Mouse (Mus musculus) hindbrain, embryonic 10.5 days (tissue): ENCODE data around the gene Aldh3b1. TPM values are rescaled to one million over a fixed set of nuclear protein-coding genes. Genes with fewer than 3 reads are reported as not detected.

Experiments
- DNase-seq: peaks from one replicate; pipeline ENCODE4 v3.0.0-alpha.2; 2017; ENCODE audit warnings: low spot score
- H3K27ac ChIP-seq: fragments of 300-500 bp; sonication (generic); 2 replicates; pipeline ENCODE4 v1.5.1; 2016; ENCODE audit warnings: mild to moderate bottlenecking, moderate library complexity
- H3K27me3 ChIP-seq: fragments of 300-500 bp; sonication (generic); 2 replicates; pipeline ENCODE4 v1.6.1; 2016; ENCODE audit warnings: mild to moderate bottlenecking; ENCODE audit not compliant: poor library complexity, insufficient read depth, severe bottlenecking
- H3K36me3 ChIP-seq: fragments of 300-500 bp; sonication (generic); 2 replicates; pipeline ENCODE4 v1.6.1; 2016; ENCODE audit warnings: mild to moderate bottlenecking, moderate library complexity
- H3K4me1 ChIP-seq: fragments of 300-500 bp; sonication (generic); replicated peaks from 2 replicates; pipeline ENCODE4 v1.6.1; 2016; ENCODE audit warnings: mild to moderate bottlenecking
- H3K4me3 ChIP-seq: fragments of 300-500 bp; sonication (generic); 2 replicates; pipeline ENCODE4 v1.5.1; 2016; ENCODE audit warnings: mild to moderate bottlenecking, moderate library complexity
- H3K9me3 ChIP-seq: fragments of 300-500 bp; sonication (generic); 2 replicates; pipeline ENCODE4 v1.6.1; 2016; ENCODE audit warnings: mild to moderate bottlenecking, moderate library complexity
- WGBS: fragments of 180-500 bp; shearing (Covaris S2); methylation state at CpG from one replicate; pipeline ENCODE4 v1.1.7; 2016; 5-methylcytosine and 5-hydroxymethylcytosine counted together
- polyA plus RNA-seq: library from polyadenylated mRNA; unstranded; fragments of >200 nt; fragmentation: Nextera tagmentation; extraction: Ambion mirVana; gene quantifications from 2 replicates; pipeline ENCODE4 v1.2.1, GENCODE M21; 2016

Aldh3b1 gene
- polyA plus RNA-seq, 1 experiment from 2014 or later = 0.71 TPM

DNA sequence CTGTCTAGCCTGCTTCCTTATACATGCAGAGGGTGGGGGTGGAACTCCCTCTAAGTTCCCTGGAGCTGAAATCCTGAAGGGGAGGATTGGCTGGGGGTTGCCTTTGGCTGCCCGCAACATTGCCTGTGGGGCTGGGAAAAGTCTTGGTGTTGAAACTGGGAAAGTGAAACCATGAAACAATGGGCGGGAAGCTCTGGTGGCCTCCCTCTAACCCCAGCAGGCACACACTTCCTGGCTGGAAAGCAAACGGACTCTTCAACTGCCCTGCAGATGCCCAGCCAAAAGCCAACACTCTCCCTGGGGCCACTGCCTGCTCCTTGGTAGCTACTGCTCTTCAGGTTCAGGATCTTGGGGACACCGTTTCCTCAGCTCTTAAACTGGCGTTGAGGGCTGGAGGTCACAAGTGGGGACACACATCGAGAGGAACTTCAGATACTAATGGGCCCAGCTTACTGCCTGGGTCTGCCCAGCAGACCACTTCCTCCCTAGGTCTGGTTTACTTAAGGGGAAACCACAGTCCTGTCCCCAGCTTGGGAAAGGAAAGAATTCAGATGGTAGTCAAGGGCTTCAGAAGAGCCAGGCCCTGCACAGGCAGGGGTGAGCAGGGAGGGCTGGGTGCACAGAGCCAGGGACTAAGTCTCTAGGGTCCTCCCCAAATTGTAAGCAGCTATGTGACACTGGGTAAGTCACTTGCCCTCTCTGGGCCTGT is 24.2 kb downstream of the Aldh3b1 start:
- H3K9me3 ChIP-seq = no peaks in the 10 kb centered on the region
- peaks cover 9% of the 10 kb centered on the region; the same call in 1 of the 2 replicates for H3K27me3 ChIP-seq
- peaks cover 47% of the 10 kb centered on the region for H3K4me1 ChIP-seq
- peak overlapping the region; percentile 73 for H3K27ac ChIP-seq
- 48% methylated on average over 6 of the region's 6 CpGs for WGBS
- peaks cover 48% of the 10 kb centered on the region for H3K36me3 ChIP-seq
- peak overlapping the region; percentile 53 for H3K4me3 ChIP-seq
- DNase-seq = peak; percentile 34

DNA sequence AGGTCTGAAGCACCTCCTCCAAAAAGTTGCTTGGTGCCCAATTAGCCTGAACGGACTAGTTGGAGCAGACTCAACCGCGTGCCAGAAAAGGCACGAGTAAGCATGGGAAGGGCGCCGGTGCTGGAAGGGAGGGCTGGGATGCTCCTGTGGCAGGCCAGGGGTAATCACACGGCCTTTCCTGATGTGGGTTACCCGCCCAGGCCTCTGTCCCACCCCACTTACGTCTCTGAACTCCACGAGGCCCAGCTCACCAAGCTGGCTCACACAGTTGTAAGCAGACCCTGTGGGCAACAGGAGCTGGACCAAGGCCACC is 25.3 kb downstream of the Aldh3b1 start:
- Histone ChIP-seq H3K27me3 (peaks cover 9% of the 10 kb centered on the region; the same call in 1 of the 2 replicates), H3K9me3 (no peaks in the 10 kb centered on the region), H3K4me3 (no peak overlapping the region), H3K36me3 (peaks cover 37% of the 10 kb centered on the region), H3K27ac (0 out of 2 replicates have a peak overlapping the region, but pooled peaks have one; percentile 18), H3K4me1 (peaks cover 47% of the 10 kb centered on the region)
- WGBS = 64% methylated on average over 10 of the region's 10 CpGs
- no peak for DNase-seq

- 62% methylated on average over 25 of the region's 25 CpGs for WGBS
- H3K36me3 ChIP-seq = peaks cover 32% of the 10 kb centered on the region
- peak overlapping the region; percentile 18; the same call in 1 of the 2 replicates for H3K27ac ChIP-seq
- H3K27me3 ChIP-seq = peaks cover 9% of the 10 kb centered on the region; the same call in 1 of the 2 replicates
- H3K4me3 ChIP-seq = no peak overlapping the region
- no peaks in the 10 kb centered on the region for H3K9me3 ChIP-seq
- H3K4me1 ChIP-seq = peaks cover 47% of the 10 kb centered on the region
- no peak for DNase-seq
Observed at GRCm38 (mm10) chr19:3903648-3904362, 25.8 kb downstream of the Aldh3b1 start.

GRCm38 (mm10) chr19:3902966-3903365 is 26.6 kb downstream of the Aldh3b1 start:
- DNase-seq = no peak
- 0 out of 2 replicates have a peak overlapping the region, but pooled peaks have one; percentile 3 for H3K27ac ChIP-seq
- H3K27me3 ChIP-seq = peaks cover 9% of the 10 kb centered on the region; the same call in 1 of the 2 replicates
- no peaks in the 10 kb centered on the region for H3K9me3 ChIP-seq
- H3K4me1 ChIP-seq = peaks cover 47% of the 10 kb centered on the region
- no peak overlapping the region for H3K4me3 ChIP-seq
- 82% methylated on average over 12 of the region's 12 CpGs for WGBS
- peaks cover 24% of the 10 kb centered on the region for H3K36me3 ChIP-seq

DNA sequence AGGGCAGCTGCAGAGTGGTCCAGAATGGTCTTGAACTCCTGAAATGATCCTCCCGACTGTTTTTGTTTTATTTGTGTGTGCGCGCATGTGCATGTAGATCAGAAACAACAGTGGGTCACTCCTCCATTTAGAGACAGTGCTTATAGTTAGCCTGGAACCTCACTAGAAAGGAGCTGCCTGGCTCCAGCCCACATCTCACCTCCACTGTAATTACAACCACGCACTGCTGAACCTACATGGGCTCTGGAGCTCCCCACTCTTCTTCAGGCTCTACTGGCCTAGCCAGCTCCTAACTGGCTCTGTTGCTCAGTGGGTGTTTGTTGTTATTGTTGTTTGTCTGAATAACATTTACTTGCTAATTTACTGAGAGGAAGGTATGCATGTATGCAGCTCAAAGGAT is 30.0 kb downstream of the Aldh3b1 start:
- Histone ChIP-seq H3K9me3 (no peaks in the 10 kb centered on the region), H3K4me3 (no peak overlapping the region), H3K27ac (no peak overlapping the region), H3K36me3 (peaks cover 54% of the 10 kb centered on the region), H3K4me1 (peaks cover 39% of the 10 kb centered on the region), H3K27me3 (no peaks in the 10 kb centered on the region)
- 94% methylated on average over 4 of the region's 4 CpGs for WGBS
- no peak for DNase-seq

GRCm38 (mm10) chr19:3898952-3899351 is 30.7 kb downstream of the Aldh3b1 start:
- Histone ChIP-seq H3K27me3 (no peaks in the 10 kb centered on the region), H3K4me1 (peaks cover 41% of the 10 kb centered on the region), H3K9me3 (no peaks in the 10 kb centered on the region), H3K27ac (no peak overlapping the region), H3K4me3 (no peak overlapping the region), H3K36me3 (peaks cover 61% of the 10 kb centered on the region)
- WGBS = 87% methylated on average over 7 of the region's 7 CpGs
- no peak for DNase-seq

- WGBS = 88% methylated on average over 5 of the region's 5 CpGs
- H3K27me3 ChIP-seq = no peaks in the 10 kb centered on the region
- DNase-seq = no peak
- H3K4me1 ChIP-seq = peaks cover 28% of the 10 kb centered on the region
- H3K36me3 ChIP-seq = peaks cover 65% of the 10 kb centered on the region
- H3K4me3 ChIP-seq = no peak overlapping the region
- H3K9me3 ChIP-seq = no peaks in the 10 kb centered on the region
- no peak overlapping the region for H3K27ac ChIP-seq
Observed at GRCm38 (mm10) chr19:3897557-3897956, 32.1 kb downstream of the Aldh3b1 start.

DNA sequence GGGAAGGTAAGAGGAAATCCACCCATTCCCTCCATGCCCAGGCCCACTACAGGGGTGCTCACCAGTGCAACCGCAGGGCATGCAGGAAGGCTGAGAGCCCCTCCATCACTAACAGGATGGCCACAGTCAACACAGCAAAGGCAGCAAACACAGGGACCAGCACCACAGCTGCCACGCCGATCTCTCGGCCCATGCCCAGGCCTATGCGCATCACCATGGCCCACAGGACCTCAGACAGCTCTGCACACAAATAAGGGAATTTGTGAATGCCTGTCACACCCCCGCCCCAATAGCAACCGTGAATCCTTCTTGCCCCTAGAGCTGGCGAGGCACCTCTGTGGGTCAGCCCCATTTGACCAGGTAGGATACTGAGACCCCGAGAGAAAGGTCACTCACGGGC is 33.4 kb downstream of the Aldh3b1 start:
- Histone ChIP-seq H3K4me1 (peaks cover 28% of the 10 kb centered on the region), H3K9me3 (no peaks in the 10 kb centered on the region), H3K36me3 (peaks cover 67% of the 10 kb centered on the region), H3K4me3 (no peak overlapping the region), H3K27me3 (no peaks in the 10 kb centered on the region), H3K27ac (peak overlapping the region; percentile 72)
- WGBS = 90% methylated on average over 10 of the region's 10 CpGs
- DNase-seq = no peak

DNA sequence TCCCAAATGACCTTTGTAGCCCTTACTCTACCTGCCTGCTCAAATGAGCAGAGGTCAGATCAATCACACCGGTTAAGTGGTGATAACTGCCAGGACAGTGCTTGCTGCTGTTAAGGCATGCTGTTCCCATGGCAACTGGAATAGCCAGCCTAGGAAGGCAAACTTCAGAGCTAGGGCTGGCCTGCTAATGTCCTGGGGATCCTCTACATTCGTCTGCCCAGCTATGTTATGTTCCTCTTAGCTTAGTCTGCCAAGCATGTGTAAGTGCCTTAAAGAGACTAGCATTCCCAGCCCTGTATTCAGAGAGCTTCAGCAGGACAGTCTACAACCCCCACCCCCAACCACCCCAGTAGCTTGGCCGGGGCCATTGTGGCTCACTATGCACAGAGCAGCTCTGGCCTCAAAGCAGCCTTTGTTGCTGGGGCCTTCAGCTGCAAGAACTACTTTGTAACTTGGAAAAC is 34.4 kb downstream of the Aldh3b1 start:
- Histone ChIP-seq H3K27ac (peak overlapping the region; percentile 72), H3K9me3 (no peaks in the 10 kb centered on the region), H3K4me1 (peaks cover 28% of the 10 kb centered on the region), H3K36me3 (peaks cover 78% of the 10 kb centered on the region), H3K4me3 (no peak overlapping the region), H3K27me3 (no peaks in the 10 kb centered on the region)
- peak; percentile 31 for DNase-seq
- 28% methylated on average over 3 of the region's 3 CpGs for WGBS

DNA sequence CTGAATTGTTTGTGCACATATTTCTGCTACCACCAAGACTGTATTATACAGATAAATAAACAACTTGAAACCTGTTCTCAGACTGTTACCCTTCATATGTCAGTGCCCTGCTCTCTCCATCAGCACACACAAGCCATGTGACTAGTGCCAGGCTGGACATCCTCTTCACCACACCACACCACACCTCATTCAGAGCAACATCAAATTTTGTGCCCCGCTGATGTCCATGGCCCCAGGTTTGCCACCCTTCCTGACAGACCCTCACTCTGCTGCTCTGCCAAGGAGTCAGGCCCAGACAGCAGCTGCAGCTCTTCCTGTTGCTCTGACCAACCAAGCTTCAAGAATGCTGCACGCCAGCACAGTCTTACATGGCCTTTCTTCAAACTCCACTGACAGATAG is 35.3 kb downstream of the Aldh3b1 start:
- no peak overlapping the region for H3K27ac ChIP-seq
- no peaks in the 10 kb centered on the region for H3K9me3 ChIP-seq
- DNase-seq = no peak
- H3K36me3 ChIP-seq = peaks cover 86% of the 10 kb centered on the region
- 87% methylated on average over 2 of the region's 2 CpGs for WGBS
- no peak overlapping the region for H3K4me3 ChIP-seq
- no peaks in the 10 kb centered on the region for H3K27me3 ChIP-seq
- H3K4me1 ChIP-seq = peaks cover 28% of the 10 kb centered on the region

GRCm38 (mm10) chr19:3893545-3894116 is 36.0 kb downstream of the Aldh3b1 start:
- no peak overlapping the region for H3K27ac ChIP-seq
- WGBS = 91% methylated on average over 4 of the region's 4 CpGs
- no peaks in the 10 kb centered on the region for H3K27me3 ChIP-seq
- H3K4me3 ChIP-seq = no peak overlapping the region
- H3K9me3 ChIP-seq = no peaks in the 10 kb centered on the region
- no peak for DNase-seq
- peaks cover 28% of the 10 kb centered on the region for H3K4me1 ChIP-seq
- peaks cover 92% of the 10 kb centered on the region for H3K36me3 ChIP-seq

DNA sequence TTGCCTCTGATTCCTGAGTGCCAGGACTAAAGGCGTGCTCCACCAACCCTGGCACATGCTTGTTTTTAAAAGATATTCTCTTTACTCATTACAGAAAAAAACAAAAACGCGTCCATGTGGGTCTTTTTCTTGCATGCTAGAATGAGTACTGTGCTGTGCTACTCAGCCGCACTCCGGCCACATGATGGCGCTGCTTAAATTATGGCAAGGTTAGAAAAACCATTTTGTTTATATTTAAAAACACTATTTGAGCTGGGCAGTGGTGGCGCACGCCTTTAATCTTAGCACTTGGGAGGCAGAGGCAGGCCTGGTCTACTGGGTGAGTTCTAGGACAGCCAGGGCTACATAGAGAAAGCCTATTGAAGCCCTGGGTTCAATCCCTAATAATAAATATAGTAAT is 39.4 kb downstream of the Aldh3b1 start:
- Histone ChIP-seq H3K27me3 (no peaks in the 10 kb centered on the region), H3K4me1 (peaks cover 10% of the 10 kb centered on the region), H3K36me3 (peaks cover 95% of the 10 kb centered on the region), H3K4me3 (no peak overlapping the region), H3K27ac (no peak overlapping the region), H3K9me3 (no peaks in the 10 kb centered on the region)
- 86% methylated on average over 8 of the region's 8 CpGs for WGBS
- no peak for DNase-seq

- Histone ChIP-seq H3K27me3 (no peaks in the 10 kb centered on the region), H3K4me1 (no peaks in the 10 kb centered on the region), H3K27ac (no peak overlapping the region), H3K4me3 (no peak overlapping the region), H3K36me3 (peaks cover 95% of the 10 kb centered on the region), H3K9me3 (no peaks in the 10 kb centered on the region)
- DNase-seq = no peak
- WGBS = 92% methylated on average over 5 of the region's 5 CpGs
Observed at GRCm38 (mm10) chr19:3889096-3889495, 40.5 kb downstream of the Aldh3b1 start.
